Mouse (Mus musculus): Measurements from ENCODE around the gene Cnfn. TPM values are rescaled to one million over a fixed set of nuclear protein-coding genes. Genes with fewer than 3 reads are reported as not detected.

Gene Cnfn
- polyA plus RNA-seq, 1 experiment from 2014 or later: not detected

DNA sequence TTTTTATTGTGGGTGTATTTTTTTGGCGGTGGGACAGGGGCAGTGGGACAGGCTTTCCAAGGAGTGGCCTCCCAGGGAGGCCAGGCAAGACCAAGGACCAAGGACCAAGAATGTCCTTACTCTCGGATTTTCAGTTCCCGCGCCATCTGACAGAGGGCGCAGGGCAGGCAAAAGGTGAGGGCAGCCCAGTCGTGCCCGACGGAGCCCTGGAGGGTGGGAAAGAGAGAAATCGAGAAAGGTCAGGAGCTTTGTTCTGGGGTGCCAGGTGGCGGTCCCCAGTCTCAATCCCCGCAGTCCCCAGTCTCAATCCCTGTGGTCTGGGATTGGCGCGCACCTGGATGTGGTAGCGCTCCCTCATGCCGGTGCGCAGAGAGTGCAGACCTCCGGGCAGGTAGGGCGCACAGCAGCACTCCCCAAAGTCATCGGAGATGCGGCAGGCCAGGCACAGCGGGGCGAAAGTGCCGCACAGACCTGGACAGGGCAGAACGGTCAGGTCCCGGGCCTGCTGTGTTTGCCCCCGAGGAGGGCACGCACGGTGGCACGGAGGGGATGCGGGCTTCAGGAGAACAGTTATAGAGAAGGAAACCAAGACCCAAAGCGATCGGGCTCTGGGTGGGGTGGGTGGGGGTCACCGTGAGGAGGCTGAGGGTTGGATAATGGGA, 1.8 kb downstream of the Cnfn start:
- Histone ChIP-seq H3K4me3 (ENCODE audit: low read depth, low read length) (no peak overlapping the region), H3K4me1 (ENCODE audit: control insufficient read depth, insufficient read depth, low read length) (peaks cover 5% of the 10 kb centered on the region), H3K27me3 (ENCODE audit: control insufficient read depth, insufficient read depth, low read length) (peaks cover 34% of the 10 kb centered on the region), H3K27ac (replicated peaks; ENCODE audit: low read depth, low read length) (no peak overlapping the region), H3K9ac (ENCODE audit: low read length) (peak overlapping the region; percentile 30), H3K4me2 (ENCODE audit: low read depth, severe bottlenecking) (no peak overlapping the region), H3K9me3 (ENCODE audit: control insufficient read depth, low read length) (no peaks in the 10 kb centered on the region), H3K36me3 (ENCODE audit: control insufficient read depth, insufficient read depth, low read length) (peaks cover 5% of the 10 kb centered on the region; the same call in 1 of the 2 replicates)
- 2% methylated on average over 33 of the region's 33 CpGs for WGBS
- DNase-seq (ENCODE audit: low spot score): peak; percentile 66
- no peak for ATAC-seq (ENCODE audit: insufficient number of reproducible peaks, low FRiP score, low TSS enrichment, low read depth)

DNA sequence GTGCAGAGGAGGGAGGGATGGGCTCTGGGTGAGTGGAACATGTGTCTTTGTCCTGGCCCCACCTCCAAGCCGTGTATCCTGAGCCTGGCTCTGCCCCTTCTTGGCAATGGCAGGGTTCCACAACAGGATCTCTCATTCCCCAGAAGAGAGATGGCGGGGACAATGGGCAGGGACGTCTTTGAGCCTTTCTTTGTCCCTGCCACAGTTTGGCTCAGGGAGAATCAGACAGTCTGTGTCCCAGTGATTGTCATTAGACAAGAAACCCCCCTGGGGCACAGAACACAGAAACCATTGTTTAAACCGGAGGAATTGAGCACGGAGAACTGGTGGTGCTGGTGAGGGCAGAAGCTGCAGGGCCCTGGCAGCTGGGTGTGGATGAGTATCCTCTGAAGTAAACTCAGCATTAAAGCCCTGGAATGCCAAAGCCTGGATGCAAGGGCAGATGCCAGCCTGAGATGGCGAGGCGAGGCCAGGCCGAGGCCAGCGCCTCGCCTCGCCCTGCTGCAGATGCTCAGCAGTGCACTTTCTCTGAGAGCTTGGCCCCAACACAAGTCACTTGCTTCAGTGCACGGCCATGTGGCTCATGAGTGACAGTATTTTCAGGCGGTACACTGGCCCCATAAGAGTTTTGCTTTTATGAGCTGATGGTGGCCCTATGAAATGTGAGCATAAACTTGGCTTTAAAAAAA, 3.4 kb downstream of the Cnfn start:
- H3K4me1 ChIP-seq (ENCODE audit: control insufficient read depth, insufficient read depth, low read length): peaks cover 5% of the 10 kb centered on the region
- DNase-seq (ENCODE audit: low spot score): no peak
- H3K27me3 ChIP-seq (ENCODE audit: control insufficient read depth, insufficient read depth, low read length): peaks cover 34% of the 10 kb centered on the region
- ATAC-seq (ENCODE audit: insufficient number of reproducible peaks, low FRiP score, low TSS enrichment, low read depth): no peak
- no peak overlapping the region for H3K4me3 ChIP-seq (ENCODE audit: low read depth, low read length)
- no peaks in the 10 kb centered on the region for H3K9me3 ChIP-seq (ENCODE audit: control insufficient read depth, low read length)
- H3K36me3 ChIP-seq (ENCODE audit: control insufficient read depth, insufficient read depth, low read length): peaks cover 5% of the 10 kb centered on the region; the same call in 1 of the 2 replicates
- no peak overlapping the region for H3K27ac ChIP-seq (replicated peaks; ENCODE audit: low read depth, low read length)
- H3K9ac ChIP-seq (ENCODE audit: low read length): no peak overlapping the region
- H3K4me2 ChIP-seq (ENCODE audit: low read depth, severe bottlenecking): no peak overlapping the region
- 59% methylated on average over 13 of the region's 13 CpGs for WGBS

DNA sequence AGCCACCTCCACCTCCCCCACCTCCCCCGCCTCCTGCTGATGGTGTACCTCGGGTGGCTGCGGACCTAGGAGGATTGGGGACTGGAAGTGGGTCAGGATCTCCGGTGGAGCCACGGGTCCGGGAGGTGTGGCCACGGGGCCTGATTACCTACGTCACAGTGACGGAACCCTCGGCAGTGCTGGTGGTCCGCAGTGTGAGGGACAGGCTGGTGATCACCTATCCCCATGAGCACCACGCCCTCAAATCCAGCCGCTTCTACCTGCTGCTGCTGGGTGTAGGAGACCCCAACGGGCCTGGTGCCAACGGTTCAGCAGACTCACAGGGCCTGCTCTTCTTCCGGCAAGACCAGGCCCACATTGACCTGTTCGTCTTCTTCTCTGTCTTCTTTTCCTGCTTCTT, 5.9 kb downstream of the Cnfn start:
- Histone ChIP-seq H3K9ac (ENCODE audit: low read length) (no peak overlapping the region), H3K36me3 (ENCODE audit: control insufficient read depth, insufficient read depth, low read length) (peaks cover 21% of the 10 kb centered on the region), H3K9me3 (ENCODE audit: control insufficient read depth, low read length) (no peaks in the 10 kb centered on the region), H3K27me3 (ENCODE audit: control insufficient read depth, insufficient read depth, low read length) (peaks cover 19% of the 10 kb centered on the region), H3K4me1 (ENCODE audit: control insufficient read depth, insufficient read depth, low read length) (peaks cover 5% of the 10 kb centered on the region), H3K4me3 (ENCODE audit: low read depth, low read length) (no peak overlapping the region), H3K4me2 (ENCODE audit: low read depth, severe bottlenecking) (no peak overlapping the region), H3K27ac (replicated peaks; ENCODE audit: low read depth, low read length) (no peak overlapping the region)
- ATAC-seq (ENCODE audit: insufficient number of reproducible peaks, low FRiP score, low TSS enrichment, low read depth) (no peak), DNase-seq (ENCODE audit: low spot score) (no peak)
- WGBS: 96% methylated on average over 17 of the region's 17 CpGs

DNA sequence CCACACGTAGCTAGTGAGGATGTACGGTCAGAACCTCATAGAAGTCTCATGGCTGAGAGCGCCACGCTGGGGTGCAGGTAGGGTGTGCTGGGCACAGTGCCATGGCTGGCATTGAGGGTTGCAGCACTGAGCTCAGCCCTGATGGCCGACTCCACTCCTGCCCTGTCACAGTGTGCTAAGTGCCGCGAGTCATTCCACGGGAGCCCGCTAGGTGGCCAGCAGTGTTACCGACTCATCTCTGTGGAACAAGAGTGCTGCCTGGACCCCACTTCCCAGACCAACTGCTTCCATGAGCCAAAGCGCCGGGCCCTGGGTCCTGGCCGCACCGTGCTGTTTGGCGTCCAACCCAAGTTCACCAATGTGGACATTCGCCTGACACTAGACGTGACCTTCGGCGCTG, 6.4 kb downstream of the Cnfn start:
- DNase-seq (ENCODE audit: low spot score) (no peak), ATAC-seq (ENCODE audit: insufficient number of reproducible peaks, low FRiP score, low TSS enrichment, low read depth) (no peak)
- 89% methylated on average over 19 of the region's 19 CpGs for WGBS
- H3K4me1 ChIP-seq (ENCODE audit: control insufficient read depth, insufficient read depth, low read length): peaks cover 5% of the 10 kb centered on the region
- H3K9ac ChIP-seq (ENCODE audit: low read length): no peak overlapping the region
- H3K9me3 ChIP-seq (ENCODE audit: control insufficient read depth, low read length): no peaks in the 10 kb centered on the region
- H3K4me3 ChIP-seq (ENCODE audit: low read depth, low read length): no peak overlapping the region
- H3K4me2 ChIP-seq (ENCODE audit: low read depth, severe bottlenecking): no peak overlapping the region
- H3K27ac ChIP-seq (replicated peaks; ENCODE audit: low read depth, low read length): no peak overlapping the region
- peaks cover 14% of the 10 kb centered on the region for H3K27me3 ChIP-seq (ENCODE audit: control insufficient read depth, insufficient read depth, low read length)
- H3K36me3 ChIP-seq (ENCODE audit: control insufficient read depth, insufficient read depth, low read length): peaks cover 23% of the 10 kb centered on the region

DNA sequence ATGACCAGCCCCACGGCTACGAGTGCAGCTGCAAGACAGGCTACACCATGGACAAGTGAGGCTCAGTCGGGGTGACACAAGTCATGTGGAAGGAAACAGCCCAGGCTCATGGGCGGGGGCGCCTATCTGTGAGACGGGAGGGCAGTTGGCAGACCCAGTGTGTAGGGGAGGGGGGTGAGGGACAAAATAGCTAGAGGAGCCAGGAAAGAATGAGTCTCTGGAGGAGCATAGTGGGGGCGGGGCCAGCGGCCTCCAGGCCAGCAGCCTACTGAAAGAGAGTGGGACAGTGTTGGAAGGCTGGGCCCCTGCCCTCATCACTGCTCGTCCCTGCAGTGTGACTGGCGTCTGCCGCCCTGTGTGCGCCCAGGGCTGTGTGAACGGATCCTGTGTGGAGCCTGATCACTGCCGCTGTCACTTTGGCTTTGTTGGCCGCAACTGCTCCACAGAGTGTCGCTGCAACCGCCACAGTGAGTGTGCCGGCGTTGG, 10.8 kb downstream of the Cnfn start:
- Histone ChIP-seq H3K4me2 (ENCODE audit: low read depth, severe bottlenecking) (no peak overlapping the region), H3K4me3 (ENCODE audit: low read depth, low read length) (no peak overlapping the region), H3K4me1 (ENCODE audit: control insufficient read depth, insufficient read depth, low read length) (no peaks in the 10 kb centered on the region), H3K36me3 (ENCODE audit: control insufficient read depth, insufficient read depth, low read length) (peaks cover 28% of the 10 kb centered on the region), H3K27me3 (ENCODE audit: control insufficient read depth, insufficient read depth, low read length) (no peaks in the 10 kb centered on the region), H3K9ac (ENCODE audit: low read length) (no peak overlapping the region), H3K9me3 (ENCODE audit: control insufficient read depth, low read length) (no peaks in the 10 kb centered on the region), H3K27ac (replicated peaks; ENCODE audit: low read depth, low read length) (no peak overlapping the region)
- no peak for ATAC-seq (ENCODE audit: insufficient number of reproducible peaks, low FRiP score, low TSS enrichment, low read depth)
- no peak for DNase-seq (ENCODE audit: low spot score)
- 89% methylated on average over 19 of the region's 19 CpGs for WGBS

DNA sequence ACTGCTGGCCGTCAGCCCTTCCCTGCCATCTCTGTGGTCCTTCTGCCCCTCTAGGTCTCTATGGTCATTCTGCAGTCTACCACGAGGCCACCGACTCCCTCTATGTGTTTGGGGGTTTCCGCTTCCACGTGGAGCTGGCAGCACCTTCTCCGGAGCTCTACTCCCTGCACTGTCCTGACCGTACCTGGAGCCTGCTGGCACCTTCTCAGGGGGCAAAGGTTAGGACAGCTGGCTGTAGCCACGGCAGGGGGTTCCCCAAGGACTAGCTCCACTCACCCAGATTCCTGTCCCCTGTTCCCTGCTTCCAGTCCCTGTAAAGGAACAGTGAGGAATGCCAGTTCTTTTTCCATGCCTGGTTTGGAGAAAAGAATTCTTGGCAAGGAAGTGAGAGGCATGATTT, 20.7 kb downstream of the Cnfn start:
- Histone ChIP-seq H3K9me3 (ENCODE audit: control insufficient read depth, low read length) (peaks cover 6% of the 10 kb centered on the region; the same call in 1 of the 2 replicates), H3K27me3 (ENCODE audit: control insufficient read depth, insufficient read depth, low read length) (no peaks in the 10 kb centered on the region), H3K27ac (replicated peaks; ENCODE audit: low read depth, low read length) (no peak overlapping the region), H3K4me3 (ENCODE audit: low read depth, low read length) (no peak overlapping the region), H3K36me3 (ENCODE audit: control insufficient read depth, insufficient read depth, low read length) (peaks cover 32% of the 10 kb centered on the region; the same call in 1 of the 2 replicates), H3K9ac (ENCODE audit: low read length) (no peak overlapping the region), H3K4me2 (ENCODE audit: low read depth, severe bottlenecking) (no peak overlapping the region), H3K4me1 (ENCODE audit: control insufficient read depth, insufficient read depth, low read length) (no peaks in the 10 kb centered on the region)
- 85% methylated on average over 8 of the region's 8 CpGs for WGBS
- no peak for DNase-seq (ENCODE audit: low spot score)
- no peak for ATAC-seq (ENCODE audit: insufficient number of reproducible peaks, low FRiP score, low TSS enrichment, low read depth)

DNA sequence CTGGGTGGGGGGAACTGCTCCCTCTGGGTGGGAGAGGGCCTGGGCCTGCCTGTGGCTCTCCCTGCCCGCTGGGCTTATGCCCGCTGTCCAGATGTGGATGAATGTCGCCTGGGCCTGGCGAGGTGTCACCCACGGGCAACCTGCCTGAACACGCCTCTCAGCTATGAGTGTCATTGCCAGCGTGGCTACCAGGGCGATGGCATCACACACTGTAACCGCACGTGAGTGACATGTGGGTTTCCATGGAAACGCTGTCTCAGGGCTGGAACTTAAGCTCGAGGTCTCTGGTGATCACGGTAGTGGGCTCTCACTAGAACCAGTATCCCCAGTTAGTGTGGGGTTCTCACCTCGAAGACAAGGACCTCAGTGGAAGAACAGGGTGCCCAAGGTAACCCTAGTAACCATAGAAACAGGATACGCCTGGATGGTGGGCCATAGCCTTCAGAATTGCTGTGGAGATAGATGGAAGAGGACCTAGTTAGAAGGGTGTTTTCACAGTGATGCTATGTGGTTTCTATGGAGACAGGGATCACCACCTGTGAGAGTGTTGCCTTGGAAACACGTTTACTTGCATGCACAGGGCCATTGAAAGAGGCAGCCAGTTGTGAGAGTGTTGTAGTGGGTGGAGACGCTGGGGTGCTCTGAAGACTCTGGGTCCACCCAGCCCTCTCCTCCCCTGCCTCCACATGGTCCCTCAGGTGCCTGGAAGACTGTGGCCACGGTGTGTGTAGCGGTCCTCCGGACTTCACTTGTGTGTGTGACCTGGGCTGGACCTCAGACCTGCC, 28.3 kb downstream of the Cnfn start:
- WGBS: 87% methylated on average over 20 of the region's 20 CpGs
- ATAC-seq (ENCODE audit: insufficient number of reproducible peaks, low FRiP score, low TSS enrichment, low read depth) (peak; percentile 23; the same call in 1 of the 2 replicates), DNase-seq (ENCODE audit: low spot score) (no peak)
- no peaks in the 10 kb centered on the region for H3K27me3 ChIP-seq (ENCODE audit: control insufficient read depth, insufficient read depth, low read length)
- H3K36me3 ChIP-seq (ENCODE audit: control insufficient read depth, insufficient read depth, low read length): peaks cover 14% of the 10 kb centered on the region
- no peak overlapping the region for H3K4me2 ChIP-seq (ENCODE audit: low read depth, severe bottlenecking)
- no peak overlapping the region for H3K9ac ChIP-seq (ENCODE audit: low read length)
- H3K9me3 ChIP-seq (ENCODE audit: control insufficient read depth, low read length): no peaks in the 10 kb centered on the region
- no peaks in the 10 kb centered on the region for H3K4me1 ChIP-seq (ENCODE audit: control insufficient read depth, insufficient read depth, low read length)
- H3K4me3 ChIP-seq (ENCODE audit: low read depth, low read length): no peak overlapping the region
- H3K27ac ChIP-seq (replicated peaks; ENCODE audit: low read depth, low read length): no peak overlapping the region

DNA sequence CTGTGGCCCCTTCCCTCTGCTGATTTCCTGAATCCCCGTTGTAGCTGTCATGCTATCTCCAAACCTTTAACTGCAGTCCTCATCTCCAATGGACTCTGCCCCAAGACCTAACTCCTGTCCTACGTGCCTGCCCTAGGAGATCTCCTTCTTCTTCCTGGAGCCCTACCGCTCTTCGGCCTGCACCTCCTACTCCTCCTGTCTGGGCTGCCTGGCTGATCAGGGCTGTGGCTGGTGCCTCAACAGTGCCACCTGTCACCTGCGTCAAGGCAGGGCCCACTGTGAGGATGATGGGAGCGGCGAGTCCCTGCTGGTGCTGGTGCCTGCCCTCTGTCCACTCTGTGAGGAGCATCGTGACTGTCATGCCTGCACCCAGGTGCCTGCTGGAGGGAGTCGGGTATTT, 30.2 kb downstream of the Cnfn start:
- Histone ChIP-seq H3K27me3 (ENCODE audit: control insufficient read depth, insufficient read depth, low read length) (no peaks in the 10 kb centered on the region), H3K9ac (ENCODE audit: low read length) (no peak overlapping the region), H3K4me1 (ENCODE audit: control insufficient read depth, insufficient read depth, low read length) (no peaks in the 10 kb centered on the region), H3K9me3 (ENCODE audit: control insufficient read depth, low read length) (no peaks in the 10 kb centered on the region), H3K4me3 (ENCODE audit: low read depth, low read length) (no peak overlapping the region), H3K36me3 (ENCODE audit: control insufficient read depth, insufficient read depth, low read length) (peaks cover 15% of the 10 kb centered on the region), H3K4me2 (ENCODE audit: low read depth, severe bottlenecking) (no peak overlapping the region), H3K27ac (replicated peaks; ENCODE audit: low read depth, low read length) (no peak overlapping the region)
- DNase-seq (ENCODE audit: low spot score) (no peak), ATAC-seq (ENCODE audit: insufficient number of reproducible peaks, low FRiP score, low TSS enrichment, low read depth) (no peak)
- WGBS: 88% methylated on average over 9 of the region's 9 CpGs

Data from limb, embryonic 11.5 days (tissue).